Mouse (Mus musculus) E14TG2a.4 (cell line): Measurements from ENCODE around the gene Pdx1.

Experiments used
- CTCF ChIP-seq: conservative IDR thresholded peaks from 2 replicates; pipeline ENCODE4 v1.5.1; 2014; ENCODE audit warnings: low read length
- NANOG ChIP-seq: IDR thresholded peaks from 2 replicates; pipeline ENCODE4 v1.6.1; 2014; ENCODE audit warnings: borderline replicate concordance, low read length, mixed read lengths

- TF ChIP-seq CTCF (no peak), NANOG (no peak)
These were observed 9.0 kb upstream of the Pdx1 start for GRCm38 (mm10) chr5:147260778-147261177.
